Mouse (Mus musculus): ENCODE data around the gene Kcna2. TPM values are rescaled to one million over a fixed set of nuclear protein-coding genes. Genes with fewer than 3 reads are reported as not detected.

Gene Kcna2
- total RNA-seq, 2 experiments from 2014 or later, result 0.65 to 0.67 TPM

DNA sequence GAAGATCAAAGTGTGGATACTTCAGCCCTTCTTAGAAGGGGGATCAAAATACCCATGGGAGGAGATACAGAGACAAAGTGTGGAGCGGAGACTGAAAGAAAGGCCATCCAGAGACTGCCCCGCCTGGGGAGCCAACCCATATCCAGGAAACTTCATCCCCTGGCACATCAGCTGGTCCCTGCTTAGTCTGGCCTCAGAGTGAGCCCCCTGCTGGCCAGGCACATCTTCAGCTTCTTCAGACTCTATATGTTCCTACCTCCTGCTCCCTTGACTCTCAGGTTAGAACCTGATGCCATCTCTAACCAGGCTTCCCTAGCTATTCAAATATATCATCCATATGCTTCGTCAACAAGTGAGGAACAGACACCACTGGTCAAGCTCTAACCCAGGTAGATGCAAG is 48.1 kb downstream of the Kcna2 start:
- peak in 1 of 2 experiments; percentile 43 for DNase-seq
- intact Hi-C loops (cut with DNase I), result loop anchor here (1.0 kb wide), 1 partner anchor 55 kb away; no protein-coding TSS in a partner anchor

DNA sequence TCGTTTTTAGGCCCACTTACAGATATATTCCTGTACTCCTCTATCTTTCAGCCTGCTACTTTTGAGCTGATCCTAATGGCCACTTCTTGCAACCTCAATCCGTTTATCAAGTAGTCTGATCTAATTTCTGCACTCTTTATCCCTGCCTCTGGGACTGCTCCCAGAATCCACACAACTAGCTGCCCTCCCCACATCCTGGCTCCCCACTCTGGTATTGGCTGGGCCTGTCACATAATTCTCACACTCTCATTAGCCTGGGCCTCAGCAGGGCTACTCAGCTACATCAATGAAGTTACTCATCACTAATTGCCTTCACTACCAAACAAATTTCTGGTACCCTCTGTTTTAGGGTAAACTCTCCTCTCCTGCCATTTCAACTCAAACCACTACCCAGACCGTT is 49.5 kb downstream of the Kcna2 start:
- no peak for DNase-seq
- intact Hi-C loops (cut with DNase I), result no loop called here

DNA sequence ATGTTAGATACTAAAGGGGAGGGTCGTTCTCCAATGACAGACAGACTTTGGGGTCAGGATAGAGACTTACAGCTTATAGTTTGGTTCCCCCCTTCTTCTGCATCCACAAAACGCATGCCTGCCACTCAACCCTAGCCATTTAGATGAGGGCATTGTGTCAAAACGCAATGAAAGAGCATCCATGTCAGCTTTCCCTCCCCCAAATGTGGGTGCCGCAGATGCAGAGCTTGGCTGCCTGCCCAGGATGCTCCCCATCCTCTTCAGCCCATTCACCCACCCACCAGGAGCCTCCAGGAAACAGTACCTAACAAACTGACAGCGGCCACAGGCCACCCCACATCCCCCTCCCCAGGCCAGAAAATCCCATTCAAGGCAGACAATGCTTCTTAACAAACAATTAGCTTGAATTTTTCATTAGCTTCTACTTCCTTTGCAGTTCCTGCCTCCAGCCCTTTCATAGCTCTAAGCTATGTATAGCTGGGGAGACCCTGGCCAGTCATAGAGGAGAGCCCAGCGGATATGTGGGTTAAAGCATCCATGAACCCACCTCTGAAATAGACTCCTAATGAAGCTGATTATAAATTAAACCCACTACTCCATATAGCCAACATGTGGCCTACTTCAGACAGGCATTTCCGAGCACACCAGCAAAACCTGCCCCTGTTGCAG is 50.1 kb downstream of the Kcna2 start:
- no peak for DNase-seq
- intact Hi-C loops (cut with DNase I), result no loop called here

- intact Hi-C loops (cut with DNase I), result no loop called here
These were observed 53.1 kb downstream of the Kcna2 start for GRCm38 (mm10) chr3:107153772-107154655.

GRCm38 (mm10) chr3:107158856-107159255 is 57.9 kb downstream of the Kcna2 start:
- DNase-seq, result no peak
- intact Hi-C loops (cut with DNase I), result no loop called here

More at GRCm38 (mm10) chr3:107153772-107154655, 53.1 kb downstream of the Kcna2 start:
- no peak for DNase-seq

- intact Hi-C loops (cut with DNase I), result no loop called here
- no peak for DNase-seq
These were observed 58.5 kb downstream of the Kcna2 start for GRCm38 (mm10) chr3:107159418-107159817.

- DNase-seq, result peak; percentile 17 to 43
- intact Hi-C loops (cut with DNase I), result no loop called here
These were observed 58.9 kb downstream of the Kcna2 start for GRCm38 (mm10) chr3:107159859-107160324.

- no peak for DNase-seq
- intact Hi-C loops (cut with DNase I), result no loop called here
These were observed 61.8 kb downstream of the Kcna2 start for GRCm38 (mm10) chr3:107162741-107163140.

Other genes with a start within 250 kb of the Kcna2 start
- gene Kcna3, start 65.0 kb upstream of the Kcna2 start, total RNA-seq (2021), result under 1 TPM; 0.36 to 0.45 TPM
- gene Kcna10, start 81.9 kb downstream of the Kcna2 start, total RNA-seq (2021), result not detected
- not detected for gene Cym, start 120.6 kb downstream of the Kcna2 start, total RNA-seq (2021)
- gene A630076J17Rik, start 129.5 kb downstream of the Kcna2 start, total RNA-seq (2021), result not detected
- not detected for gene Prok1, start 138.6 kb downstream of the Kcna2 start, total RNA-seq (2021)
- 10 to 100 TPM; 74.0 to 74.6 TPM for gene Lamtor5, start 177.7 kb downstream of the Kcna2 start, total RNA-seq (2021)
- under 1 TPM; 0.45 to 0.48 TPM for gene Slc16a4, start 190.1 kb downstream of the Kcna2 start, total RNA-seq (2021)
- 10 to 100 TPM; 25.8 to 29.3 TPM for gene Rbm15, start 232.5 kb downstream of the Kcna2 start, total RNA-seq (2021)

All from heart, postnatal 10 days (tissue).